Mouse (Mus musculus): ENCODE results near the gene Olfr1080. TPM values are rescaled to one million over a fixed set of nuclear protein-coding genes. Genes with fewer than 3 reads are reported as not detected.
"Not testable (repeated sequence)": the region's sequence is repeated elsewhere in the genome, so short reads cannot be mapped to it uniquely, and the experiment has no call there.

Gene Olfr1080
- not detected for total RNA-seq (2021)
- long read RNA-seq, experiment 1: 0 reads
- long read RNA-seq, experiment 2: 0 reads

GRCm38 (mm10) chr2:86558135-86558534 is at the start of gene Olfr1080:
TSS of gene Olfr1080 (minus strand) at chr2:86558235.
- intact Hi-C loops (cut with DNase I): not testable (repeated sequence)

GRCm38 (mm10) chr2:86598866-86599265 is 40.8 kb upstream of the Olfr1080 start, which contains the start of gene Olfr1082:
TSS of gene Olfr1082 (minus strand) at chr2:86598966.
- intact Hi-C loops (cut with DNase I); H3K4me3 ChIP-seq; DNase-seq (ENCODE audit: extremely low spot score in 1 of 2, low spot score in 2 of 2); H3K27ac ChIP-seq: not testable (repeated sequence)

More at GRCm38 (mm10) chr2:86558135-86558534, at the start of gene Olfr1080:
- not testable (repeated sequence) for H3K27ac ChIP-seq; DNase-seq (ENCODE audit: extremely low spot score in 1 of 2, low spot score in 2 of 2); H3K4me3 ChIP-seq

GRCm38 (mm10) chr2:86542380-86542779 is 15.7 kb downstream of the Olfr1080 start, which contains the start of gene Olfr1079:
TSS of gene Olfr1079 (minus strand) at chr2:86542480.
- no peak for DNase-seq (ENCODE audit: extremely low spot score in 1 of 2, low spot score in 2 of 2)
- H3K4me3 ChIP-seq: no peak within 1 kb of the TSS
- no peak for TF ChIP-seq CTCF (IDR thresholded peaks at IDR 0.05)
- intact Hi-C loops (cut with DNase I): no loop called here
- no peak within 1 kb of the TSS for H3K27ac ChIP-seq

GRCm38 (mm10) chr2:86530991-86531390 is 27.0 kb downstream of the Olfr1080 start:
- no peak for TF ChIP-seq CTCF (IDR thresholded peaks at IDR 0.05)
- Histone ChIP-seq H3K27ac (no peak overlapping the region), H3K4me3 (no peak overlapping the region)
- intact Hi-C loops (cut with DNase I): no loop called here
- DNase-seq (ENCODE audit: extremely low spot score in 1 of 2, low spot score in 2 of 2): no peak

- TF ChIP-seq CTCF (IDR thresholded peaks at IDR 0.05): no peak
- DNase-seq (ENCODE audit: extremely low spot score in 1 of 2, low spot score in 2 of 2): no peak
- no peak within 1 kb of the TSS for H3K27ac ChIP-seq
- intact Hi-C loops (cut with DNase I): no loop called here
- no peak within 1 kb of the TSS for H3K4me3 ChIP-seq
Measured at GRCm38 (mm10) chr2:86508161-86508560, 49.9 kb downstream of the Olfr1080 start, which contains the start of gene Olfr1076. TSS of gene Olfr1076 (plus strand) at chr2:86508461.

Other genes starting within 250 kb of the Olfr1080 start
- not detected for gene Olfr1053, start 243.0 kb downstream of the Olfr1080 start, total RNA-seq (2021)
- not detected for gene Olfr1054, start 222.8 kb downstream of the Olfr1080 start, total RNA-seq (2021)
- gene Olfr1055, start 208.0 kb downstream of the Olfr1080 start, total RNA-seq (2021): not detected
- not detected for gene Olfr1056, start 195.8 kb downstream of the Olfr1080 start, total RNA-seq (2021)
- gene Olfr1057, start 179.8 kb downstream of the Olfr1080 start, total RNA-seq (2021): not detected
- not detected for gene Olfr1058, start 169.7 kb downstream of the Olfr1080 start, total RNA-seq (2021)
- gene Olfr1061, start 144.2 kb downstream of the Olfr1080 start, total RNA-seq (2021): not detected
- gene Olfr1062, start 131.5 kb downstream of the Olfr1080 start, total RNA-seq (2021): not detected
- gene Olfr1065, start 107.6 kb downstream of the Olfr1080 start, total RNA-seq (2021): not detected
- gene Olfr1066, start 102.0 kb downstream of the Olfr1080 start, total RNA-seq (2021): not detected
- not detected for gene Olfr228, start 70.8 kb downstream of the Olfr1080 start, total RNA-seq (2021)
- not detected for gene Olfr1076, start 49.8 kb downstream of the Olfr1080 start, total RNA-seq (2021)
- gene Olfr1079, start 15.8 kb downstream of the Olfr1080 start, total RNA-seq (2021): not detected
- not detected for gene Olfr1082, start 40.7 kb upstream of the Olfr1080 start, total RNA-seq (2021)
- gene Olfr1084, start 81.5 kb upstream of the Olfr1080 start, total RNA-seq (2021): not detected
- not detected for gene Olfr1085, start 103.8 kb upstream of the Olfr1080 start, total RNA-seq (2021)
- gene Olfr1086, start 121.9 kb upstream of the Olfr1080 start, total RNA-seq (2021): not detected
- gene Olfr1087, start 140.2 kb upstream of the Olfr1080 start, total RNA-seq (2021): not detected
- not detected for gene Olfr1089, start 175.5 kb upstream of the Olfr1080 start, total RNA-seq (2021)
- not detected for gene Olfr1090, start 200.8 kb upstream of the Olfr1080 start, total RNA-seq (2021)
- gene Olfr1093, start 224.2 kb upstream of the Olfr1080 start, total RNA-seq (2021): not detected

Data from left cerebral cortex, adult 2 months (tissue).